Mouse (Mus musculus): ENCODE results near the gene Dync1li1.

DNA sequence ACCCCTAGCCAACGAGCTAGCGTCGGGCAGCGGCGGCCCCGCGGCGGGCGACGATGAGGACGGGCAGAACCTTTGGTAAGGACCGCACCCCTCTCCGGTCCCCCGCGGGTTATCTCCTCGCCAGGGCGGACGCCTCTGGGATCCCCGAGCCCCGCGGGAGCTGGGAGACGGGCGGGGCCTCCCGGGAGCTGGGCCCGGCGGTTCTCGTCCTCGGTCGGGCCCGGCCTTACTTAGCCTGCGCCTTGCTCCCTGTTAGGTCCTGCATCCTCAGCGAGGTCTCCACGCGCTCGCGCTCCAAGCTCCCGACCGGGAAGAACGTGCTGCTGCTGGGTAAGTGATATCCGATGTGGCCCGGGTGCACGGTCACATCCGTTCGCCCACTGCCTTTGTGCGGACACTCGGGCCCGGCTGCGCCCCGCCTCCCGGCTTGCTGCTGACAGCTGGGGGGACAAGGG is 390 bp downstream of the Dync1li1 start:
- TF ChIP-seq CTCF (IDR thresholded peaks at IDR 0.05; ENCODE audit: extremely low read depth, insufficient read length, insufficient replicate concordance, low read depth, low read length): no peak
- TF ChIP-seq POLR2A (IDR thresholded peaks at IDR 0.05; ENCODE audit: low read depth, low read length): no peak
